Mouse (Mus musculus): ENCODE measurements around the gene Hist1h3c. TPM values are rescaled to one million over a fixed set of nuclear protein-coding genes. Genes with fewer than 3 reads are reported as not detected.
"Not testable (repeated sequence)": the region's sequence is repeated elsewhere in the genome, so short reads cannot be mapped to it uniquely, and the experiment has no call there.

Gene Hist1h3c
- polyA plus RNA-seq, 1 experiment from 2014 or later = 8.4 TPM

DNA sequence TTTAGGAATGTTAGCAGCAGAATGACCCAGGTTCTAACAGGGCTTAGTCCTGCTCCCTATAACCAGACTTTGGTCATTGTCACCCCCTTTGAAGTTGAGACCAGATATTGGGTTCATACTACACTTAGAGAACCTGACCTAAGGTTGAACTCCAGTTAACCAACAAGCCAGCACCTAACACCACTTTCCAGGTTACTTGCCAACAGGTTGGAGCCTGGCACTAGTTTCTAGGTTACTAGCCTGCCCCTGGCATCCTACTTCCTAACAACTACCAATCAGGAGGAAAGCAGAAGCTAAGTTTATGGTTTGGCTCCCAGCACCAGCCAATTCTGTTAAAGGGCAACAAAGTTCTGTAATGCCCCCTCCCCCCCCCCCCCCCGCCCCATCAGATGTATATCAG lies 20.2 kb downstream of the Hist1h3c start:
- Histone ChIP-seq H3K9ac (replicated peaks; ENCODE audit: low read depth, low read length) (no peak overlapping the region), H3K27me3 (ENCODE audit: control insufficient read depth, insufficient read depth, low read length) (no peaks in the 10 kb centered on the region), H3K36me3 (ENCODE audit: control insufficient read depth, insufficient read depth, low read length) (no peaks in the 10 kb centered on the region), H3K27ac (ENCODE audit: low read length) (no peak overlapping the region), H3K4me1 (ENCODE audit: control insufficient read depth, insufficient read depth, low read length) (no peaks in the 10 kb centered on the region), H3K4me2 (replicated peaks; ENCODE audit: low read depth, low read length) (no peak overlapping the region), H3K4me3 (ENCODE audit: low read depth, low read length) (no peak overlapping the region), H3K9me3 (ENCODE audit: control insufficient read depth, low read depth, low read length) (no peaks in the 10 kb centered on the region)
- WGBS = 40% methylated on average over 1 of the region's 1 CpGs
- no peak for ATAC-seq (ENCODE audit: insufficient number of reproducible peaks, insufficient read depth, low FRiP score, low read depth)

DNA sequence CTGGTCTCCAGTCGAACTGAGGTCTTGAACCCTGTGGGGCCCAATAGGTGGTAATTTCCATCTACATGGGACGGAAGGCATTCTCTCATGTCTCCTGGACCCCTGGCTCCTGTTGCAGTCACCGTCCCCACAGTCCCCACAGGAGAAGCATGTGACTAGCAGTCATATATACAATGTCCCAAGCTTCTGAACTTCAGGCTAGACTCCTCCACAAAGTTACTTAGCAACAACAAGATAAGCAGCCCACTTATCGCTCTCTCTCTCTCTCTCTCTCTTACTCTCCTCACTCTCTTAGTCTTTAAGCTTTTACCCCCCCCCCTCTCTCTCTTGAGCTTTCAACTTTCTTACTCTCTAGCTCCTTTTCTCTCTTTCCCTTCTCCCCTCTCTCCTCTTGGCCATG lies 21.2 kb downstream of the Hist1h3c start:
- Histone ChIP-seq H3K27me3 (ENCODE audit: control insufficient read depth, insufficient read depth, low read length) (no peaks in the 10 kb centered on the region), H3K36me3 (ENCODE audit: control insufficient read depth, insufficient read depth, low read length) (no peaks in the 10 kb centered on the region), H3K4me2 (replicated peaks; ENCODE audit: low read depth, low read length) (no peak overlapping the region), H3K27ac (ENCODE audit: low read length) (no peak overlapping the region), H3K9ac (replicated peaks; ENCODE audit: low read depth, low read length) (no peak overlapping the region), H3K4me1 (ENCODE audit: control insufficient read depth, insufficient read depth, low read length) (no peaks in the 10 kb centered on the region), H3K9me3 (ENCODE audit: control insufficient read depth, low read depth, low read length) (no peaks in the 10 kb centered on the region), H3K4me3 (ENCODE audit: low read depth, low read length) (no peak overlapping the region)
- 69% methylated on average over 4 of the region's 4 CpGs for WGBS
- no peak for ATAC-seq (ENCODE audit: insufficient number of reproducible peaks, insufficient read depth, low FRiP score, low read depth)

GRCm38 (mm10) chr13:23717593-23718245 lies 27.7 kb downstream of the Hist1h3c start:
- H3K4me2 ChIP-seq (replicated peaks; ENCODE audit: low read depth, low read length); H3K4me3 ChIP-seq (ENCODE audit: low read depth, low read length); ATAC-seq (ENCODE audit: insufficient number of reproducible peaks, insufficient read depth, low FRiP score, low read depth); H3K27ac ChIP-seq (ENCODE audit: low read length); H3K36me3 ChIP-seq (ENCODE audit: control insufficient read depth, insufficient read depth, low read length); H3K9me3 ChIP-seq (ENCODE audit: control insufficient read depth, low read depth, low read length); H3K4me1 ChIP-seq (ENCODE audit: control insufficient read depth, insufficient read depth, low read length); H3K9ac ChIP-seq (replicated peaks; ENCODE audit: low read depth, low read length); H3K27me3 ChIP-seq (ENCODE audit: control insufficient read depth, insufficient read depth, low read length): not testable (repeated sequence)
- 15% methylated on average over 2 of the region's 2 CpGs for WGBS

- H3K27ac ChIP-seq (ENCODE audit: low read length) = no peak overlapping the region
- H3K9ac ChIP-seq (replicated peaks; ENCODE audit: low read depth, low read length) = no peak overlapping the region
- no peaks in the 10 kb centered on the region for H3K27me3 ChIP-seq (ENCODE audit: control insufficient read depth, insufficient read depth, low read length)
- no peaks in the 10 kb centered on the region for H3K36me3 ChIP-seq (ENCODE audit: control insufficient read depth, insufficient read depth, low read length)
- no peak overlapping the region for H3K4me2 ChIP-seq (replicated peaks; ENCODE audit: low read depth, low read length)
- no peak overlapping the region for H3K4me3 ChIP-seq (ENCODE audit: low read depth, low read length)
- no peaks in the 10 kb centered on the region for H3K4me1 ChIP-seq (ENCODE audit: control insufficient read depth, insufficient read depth, low read length)
- H3K9me3 ChIP-seq (ENCODE audit: control insufficient read depth, low read depth, low read length) = no peaks in the 10 kb centered on the region
- no peak for ATAC-seq (ENCODE audit: insufficient number of reproducible peaks, insufficient read depth, low FRiP score, low read depth)
- 51% methylated on average over 11 of the region's 11 CpGs for WGBS
These were observed 28.2 kb downstream of the Hist1h3c start for GRCm38 (mm10) chr13:23717176-23717575.

GRCm38 (mm10) chr13:23716261-23717042 lies 28.9 kb downstream of the Hist1h3c start:
- H3K27ac ChIP-seq (ENCODE audit: low read length) = no peak overlapping the region
- no peak overlapping the region for H3K9ac ChIP-seq (replicated peaks; ENCODE audit: low read depth, low read length)
- no peaks in the 10 kb centered on the region for H3K36me3 ChIP-seq (ENCODE audit: control insufficient read depth, insufficient read depth, low read length)
- H3K4me1 ChIP-seq (ENCODE audit: control insufficient read depth, insufficient read depth, low read length) = no peaks in the 10 kb centered on the region
- ATAC-seq (ENCODE audit: insufficient number of reproducible peaks, insufficient read depth, low FRiP score, low read depth) = no peak
- H3K4me3 ChIP-seq (ENCODE audit: low read depth, low read length) = no peak overlapping the region
- H3K9me3 ChIP-seq (ENCODE audit: control insufficient read depth, low read depth, low read length) = no peaks in the 10 kb centered on the region
- no peaks in the 10 kb centered on the region for H3K27me3 ChIP-seq (ENCODE audit: control insufficient read depth, insufficient read depth, low read length)
- WGBS = 86% methylated on average over 5 of the region's 5 CpGs
- H3K4me2 ChIP-seq (replicated peaks; ENCODE audit: low read depth, low read length) = no peak overlapping the region

GRCm38 (mm10) chr13:23710374-23711089 lies 34.9 kb downstream of the Hist1h3c start, which contains the start of gene Hfe:
Hfe (minus strand) TSS chr13:23710854.
- ATAC-seq (ENCODE audit: insufficient number of reproducible peaks, insufficient read depth, low FRiP score, low read depth) = peak; percentile 69
- Histone ChIP-seq H3K9ac (replicated peaks; ENCODE audit: low read depth, low read length) (peak within 1 kb of the TSS; percentile 40), H3K4me3 (ENCODE audit: low read depth, low read length) (peak within 1 kb of the TSS; percentile 44), H3K36me3 (ENCODE audit: control insufficient read depth, insufficient read depth, low read length) (no peaks in the 10 kb centered on the region), H3K9me3 (ENCODE audit: control insufficient read depth, low read depth, low read length) (no peaks in the 10 kb centered on the region), H3K4me2 (replicated peaks; ENCODE audit: low read depth, low read length) (peak within 1 kb of the TSS; percentile 91), H3K4me1 (ENCODE audit: control insufficient read depth, insufficient read depth, low read length) (no peaks in the 10 kb centered on the region), H3K27ac (ENCODE audit: low read length) (no peak within 1 kb of the TSS), H3K27me3 (ENCODE audit: control insufficient read depth, insufficient read depth, low read length) (no peaks in the 10 kb centered on the region)
- WGBS = 4% methylated on average over 17 of the region's 17 CpGs

DNA sequence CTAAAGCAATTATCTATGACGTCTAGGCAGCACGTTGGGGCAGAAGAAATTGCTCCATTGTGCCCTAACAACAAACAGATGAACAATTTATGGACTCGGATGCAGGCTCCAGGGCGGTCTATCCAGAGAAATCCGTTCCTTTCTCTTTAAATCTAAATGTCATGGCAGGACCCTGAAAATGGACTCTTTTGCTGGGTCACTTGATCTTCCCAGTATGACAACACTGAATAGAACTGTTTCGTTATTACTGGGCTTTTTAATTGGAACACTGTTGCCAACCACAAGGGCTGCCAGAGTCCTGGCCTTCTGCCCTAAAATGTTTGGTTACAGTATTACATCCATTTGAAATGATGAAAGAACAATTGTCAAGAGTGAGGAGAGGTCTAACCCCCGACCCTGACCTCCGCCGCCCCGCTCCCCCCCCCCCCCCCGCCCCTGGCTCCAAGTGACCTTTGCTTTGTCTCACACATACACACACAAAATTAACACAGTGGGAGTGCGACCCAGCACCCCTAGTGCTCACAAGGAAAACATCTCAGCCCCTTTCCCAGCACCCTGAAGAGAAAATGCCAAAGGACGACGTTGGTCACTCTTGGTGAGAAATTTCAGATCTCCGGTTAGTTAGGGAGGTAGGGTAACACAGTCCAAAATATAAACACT lies 35.6 kb downstream of the Hist1h3c start:
- Histone ChIP-seq H3K4me3 (ENCODE audit: low read depth, low read length) (peak overlapping the region; percentile 44), H3K27me3 (ENCODE audit: control insufficient read depth, insufficient read depth, low read length) (no peaks in the 10 kb centered on the region), H3K36me3 (ENCODE audit: control insufficient read depth, insufficient read depth, low read length) (no peaks in the 10 kb centered on the region), H3K27ac (ENCODE audit: low read length) (no peak overlapping the region), H3K4me1 (ENCODE audit: control insufficient read depth, insufficient read depth, low read length) (no peaks in the 10 kb centered on the region), H3K4me2 (replicated peaks; ENCODE audit: low read depth, low read length) (peak overlapping the region; percentile 91), H3K9me3 (ENCODE audit: control insufficient read depth, low read depth, low read length) (no peaks in the 10 kb centered on the region), H3K9ac (replicated peaks; ENCODE audit: low read depth, low read length) (peak overlapping the region; percentile 40)
- WGBS = 23% methylated on average over 15 of the region's 15 CpGs
- no peak for ATAC-seq (ENCODE audit: insufficient number of reproducible peaks, insufficient read depth, low FRiP score, low read depth)

GRCm38 (mm10) chr13:23708654-23709053 lies 36.7 kb downstream of the Hist1h3c start:
- ATAC-seq (ENCODE audit: insufficient number of reproducible peaks, insufficient read depth, low FRiP score, low read depth) = no peak
- 75% methylated on average over 4 of the region's 4 CpGs for WGBS
- Histone ChIP-seq H3K4me1 (ENCODE audit: control insufficient read depth, insufficient read depth, low read length) (no peaks in the 10 kb centered on the region), H3K4me2 (replicated peaks; ENCODE audit: low read depth, low read length) (no peak overlapping the region), H3K9me3 (ENCODE audit: control insufficient read depth, low read depth, low read length) (no peaks in the 10 kb centered on the region), H3K36me3 (ENCODE audit: control insufficient read depth, insufficient read depth, low read length) (no peaks in the 10 kb centered on the region), H3K27me3 (ENCODE audit: control insufficient read depth, insufficient read depth, low read length) (no peaks in the 10 kb centered on the region), H3K9ac (replicated peaks; ENCODE audit: low read depth, low read length) (no peak overlapping the region), H3K4me3 (ENCODE audit: low read depth, low read length) (no peak overlapping the region), H3K27ac (ENCODE audit: low read length) (no peak overlapping the region)
